Mouse (Mus musculus) MN1 (cell line): Measurements from ENCODE around the gene Ctc1.
A peak's percentile ranks its signal among the peaks of the same experiment; 100 is the strongest.

Experiments used
- DNase-seq: peaks from one replicate; pipeline ENCODE4 v3.0.0-alpha.2; 2016; ENCODE audit warnings: low spot score

The Ctc1 gene

GRCm38 (mm10) chr11:69050748-69051147, 35.0 kb downstream of the Ctc1 start:
- DNase-seq, result no peak

- DNase-seq, result no peak
Observed at GRCm38 (mm10) chr11:69051771-69052170, 36.1 kb downstream of the Ctc1 start.

DNA sequence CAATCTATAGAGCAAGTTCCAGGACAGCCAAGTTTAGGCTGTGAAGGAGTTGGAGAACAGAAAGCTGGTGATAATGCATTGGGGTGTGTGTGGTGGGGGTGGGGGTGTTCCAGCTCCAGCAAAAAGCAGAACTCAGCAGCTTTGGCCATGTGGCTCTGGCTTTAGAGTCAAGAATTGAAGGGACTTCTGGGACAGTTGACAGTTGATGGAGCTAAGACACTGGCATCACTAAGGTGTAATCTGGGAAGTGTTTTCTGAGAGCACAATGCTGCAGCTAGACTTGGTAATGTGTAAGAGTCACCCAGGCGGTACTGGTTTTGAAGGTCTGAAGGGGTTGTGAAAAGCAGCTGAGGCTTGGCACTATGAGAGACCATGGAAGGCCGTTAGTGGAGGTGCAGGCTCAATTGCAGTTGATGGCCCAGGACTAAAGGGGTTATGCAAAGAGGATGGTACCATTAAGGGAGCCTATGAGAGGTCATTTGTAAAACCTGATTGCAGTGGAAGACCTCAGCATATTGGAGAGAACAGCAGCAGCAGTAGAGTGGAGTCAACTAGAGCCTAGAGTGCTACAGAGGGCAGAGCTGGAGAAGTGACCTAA, 37.2 kb downstream of the Ctc1 start:
- DNase-seq, result no peak

DNA sequence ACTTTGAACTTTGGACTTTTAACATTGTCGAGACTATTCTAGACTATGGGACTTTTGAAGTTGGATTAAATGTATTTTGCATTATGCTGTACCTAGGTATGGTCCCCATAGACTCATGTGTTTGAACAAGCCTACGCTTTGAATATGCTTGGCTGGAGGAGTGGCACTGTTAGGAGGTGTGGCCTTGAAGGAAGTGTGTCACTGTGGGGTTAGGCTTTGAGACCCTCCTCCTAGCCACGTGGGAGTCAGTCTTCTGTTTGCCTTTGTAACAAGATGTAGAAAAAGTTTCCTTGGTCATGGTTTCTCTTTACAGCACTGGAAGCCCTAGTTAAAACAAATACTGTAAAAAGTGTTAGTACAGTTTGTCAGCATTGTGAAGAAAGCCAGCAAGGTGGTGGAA, 38.1 kb downstream of the Ctc1 start:
- no peak for DNase-seq

DNA sequence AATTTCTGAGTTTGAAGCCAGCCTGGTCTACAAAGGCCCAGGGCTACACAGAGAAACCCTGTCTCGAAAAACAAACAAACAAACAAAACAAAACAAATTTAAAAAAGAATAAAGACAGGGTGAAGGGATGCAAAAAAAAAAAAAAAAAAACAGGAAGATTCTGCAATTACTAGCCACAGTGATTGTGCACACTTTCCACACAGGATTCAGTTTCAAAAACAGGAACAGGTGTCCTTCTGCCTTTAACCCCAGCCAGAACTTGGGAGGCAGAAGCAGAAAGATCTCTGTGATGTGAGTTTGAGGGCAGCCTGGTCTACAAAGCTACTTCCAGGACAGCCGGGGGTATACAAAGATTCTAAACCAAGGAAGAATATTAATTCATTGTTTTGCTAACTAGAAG, 42.6 kb downstream of the Ctc1 start:
- DNase-seq, result no peak

DNA sequence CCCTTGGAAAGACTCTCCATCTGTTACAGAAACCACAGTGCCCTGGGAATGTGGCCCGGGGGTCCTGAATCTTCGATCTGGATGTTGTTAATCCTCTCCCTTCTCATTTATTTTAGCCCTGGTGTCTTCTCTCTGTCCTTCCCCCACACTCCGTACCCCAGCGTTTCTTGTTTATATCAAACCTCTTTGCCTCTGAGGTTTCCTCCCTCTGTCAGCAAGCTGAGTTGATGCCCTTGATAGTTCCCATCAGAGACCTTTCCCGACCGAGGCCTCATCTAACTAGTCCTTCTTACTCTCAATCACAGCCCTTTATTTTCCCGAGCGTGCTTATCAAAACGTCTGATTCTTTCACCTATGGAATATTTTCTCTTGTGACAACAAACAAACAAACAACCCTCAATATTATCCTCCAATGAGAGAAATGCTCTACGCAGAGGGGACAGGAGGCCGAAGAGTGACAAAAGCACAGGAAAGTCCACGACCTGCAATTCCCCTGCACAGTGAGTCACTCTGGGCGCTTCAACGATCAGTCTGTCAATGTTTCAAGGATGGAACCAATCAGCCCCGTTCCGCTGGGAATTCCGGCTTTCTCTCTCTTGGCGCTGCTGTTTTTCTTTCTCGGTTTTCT, 43.1 kb downstream of the Ctc1 start:
- no peak for DNase-seq

DNA sequence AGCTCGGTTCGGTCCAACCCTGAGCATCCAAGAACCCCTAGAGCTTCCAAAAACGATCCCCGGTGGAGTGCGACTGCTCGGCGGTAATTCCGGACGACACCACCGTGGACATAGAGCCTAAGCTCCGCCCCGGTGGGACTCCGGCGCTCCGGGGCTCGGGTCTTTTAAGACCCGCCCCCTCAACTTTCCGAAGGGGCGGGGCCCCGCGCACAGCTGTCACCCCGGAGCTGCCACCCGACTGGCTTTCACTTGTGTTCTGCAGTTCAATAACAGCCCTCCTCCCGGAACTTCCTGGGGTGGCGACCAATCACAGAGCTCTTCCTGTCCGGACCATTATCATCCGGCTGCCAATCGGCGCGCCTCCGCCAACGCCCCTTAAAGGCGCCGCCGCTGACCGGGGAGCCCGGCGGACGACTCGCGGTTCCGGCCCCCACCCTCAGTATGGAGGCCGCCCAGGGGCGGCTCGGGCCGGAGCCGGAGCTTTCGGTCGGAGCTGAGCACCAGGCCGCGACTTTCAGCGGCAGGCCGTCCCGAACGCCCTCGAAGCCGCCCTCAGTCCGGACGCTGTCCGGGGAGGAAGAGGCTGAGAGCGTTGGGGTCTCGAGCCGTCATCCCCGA, 43.8 kb downstream of the Ctc1 start, which contains the start of gene Borcs6:
TSS of gene Borcs6 (plus strand) at position 361 of the 618 bp plus-strand sequence.
- peak; percentile 97 for DNase-seq

GRCm38 (mm10) chr11:69059975-69060411, 44.3 kb downstream of the Ctc1 start:
- peak; percentile 58 for DNase-seq

DNA sequence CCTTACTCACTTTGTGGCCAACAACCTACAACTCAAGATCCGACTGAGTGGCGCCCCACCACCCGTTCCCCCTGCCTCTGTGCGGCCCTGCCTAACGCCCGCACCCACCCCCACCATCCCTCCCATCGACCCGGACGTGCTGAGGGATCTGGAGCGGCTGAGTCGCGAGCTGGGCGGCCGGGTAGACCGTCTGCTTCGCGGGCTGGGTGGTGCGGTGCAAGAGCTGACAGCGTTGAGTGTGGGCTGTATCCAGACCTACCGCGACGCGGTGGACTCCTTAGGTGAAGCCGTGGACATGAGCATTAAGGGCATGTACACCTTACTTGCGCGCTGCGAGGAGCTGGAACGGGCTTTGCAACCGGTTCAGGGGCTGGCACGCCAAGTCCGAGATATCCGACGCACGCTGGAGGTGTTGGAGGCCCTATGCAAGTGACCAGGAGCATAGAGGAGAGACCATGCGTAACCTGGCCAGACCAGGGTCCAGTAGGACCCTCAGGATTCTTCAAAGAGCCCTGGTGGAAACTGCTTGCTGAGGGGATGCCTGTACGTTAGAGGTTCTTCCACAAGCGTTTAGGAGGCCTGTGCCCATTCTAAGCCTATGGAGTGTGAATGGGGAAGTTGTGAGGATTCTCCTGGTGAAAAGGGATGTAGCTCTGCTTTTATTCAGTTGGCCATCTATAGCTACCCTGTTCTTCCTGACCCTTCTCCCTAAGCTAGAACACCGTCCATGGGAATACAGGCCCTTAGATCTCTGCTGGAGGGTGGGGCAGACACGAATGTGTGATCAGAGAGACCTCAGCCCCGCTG, 44.9 kb downstream of the Ctc1 start:
- DNase-seq, result peak; percentile 53

GRCm38 (mm10) chr11:69061255-69061912, 45.7 kb downstream of the Ctc1 start:
- DNase-seq, result no peak

DNA sequence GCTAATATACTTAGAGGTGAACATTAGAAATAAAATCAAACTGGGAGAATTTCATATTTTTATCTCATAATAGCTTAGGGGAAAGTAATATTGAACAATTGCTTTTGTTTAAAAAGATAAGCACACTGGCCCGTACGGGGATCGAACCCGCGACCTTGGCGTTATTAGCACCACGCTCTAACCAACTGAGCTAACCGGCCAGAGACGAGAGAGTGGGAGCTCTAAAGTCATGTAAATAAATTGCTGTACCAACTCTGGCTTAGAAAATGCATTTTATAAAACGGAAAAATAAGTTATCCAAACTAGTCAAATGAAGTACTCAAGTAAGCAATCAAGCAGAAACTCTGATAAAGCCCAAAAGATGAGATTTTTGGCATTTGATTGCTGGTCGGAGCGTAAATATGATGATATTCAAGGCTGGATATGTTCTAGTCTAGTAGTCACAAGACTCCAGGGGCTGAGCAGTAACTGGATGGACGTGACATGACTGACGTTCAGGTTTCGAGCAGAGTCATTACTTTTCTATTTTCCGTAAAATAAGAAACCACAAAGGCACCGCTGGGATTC, 46.6 kb downstream of the Ctc1 start:
- peak; percentile 79 for DNase-seq

- DNase-seq, result peak; percentile 94
Observed at GRCm38 (mm10) chr11:69062761-69063224, 47.1 kb downstream of the Ctc1 start.

DNA sequence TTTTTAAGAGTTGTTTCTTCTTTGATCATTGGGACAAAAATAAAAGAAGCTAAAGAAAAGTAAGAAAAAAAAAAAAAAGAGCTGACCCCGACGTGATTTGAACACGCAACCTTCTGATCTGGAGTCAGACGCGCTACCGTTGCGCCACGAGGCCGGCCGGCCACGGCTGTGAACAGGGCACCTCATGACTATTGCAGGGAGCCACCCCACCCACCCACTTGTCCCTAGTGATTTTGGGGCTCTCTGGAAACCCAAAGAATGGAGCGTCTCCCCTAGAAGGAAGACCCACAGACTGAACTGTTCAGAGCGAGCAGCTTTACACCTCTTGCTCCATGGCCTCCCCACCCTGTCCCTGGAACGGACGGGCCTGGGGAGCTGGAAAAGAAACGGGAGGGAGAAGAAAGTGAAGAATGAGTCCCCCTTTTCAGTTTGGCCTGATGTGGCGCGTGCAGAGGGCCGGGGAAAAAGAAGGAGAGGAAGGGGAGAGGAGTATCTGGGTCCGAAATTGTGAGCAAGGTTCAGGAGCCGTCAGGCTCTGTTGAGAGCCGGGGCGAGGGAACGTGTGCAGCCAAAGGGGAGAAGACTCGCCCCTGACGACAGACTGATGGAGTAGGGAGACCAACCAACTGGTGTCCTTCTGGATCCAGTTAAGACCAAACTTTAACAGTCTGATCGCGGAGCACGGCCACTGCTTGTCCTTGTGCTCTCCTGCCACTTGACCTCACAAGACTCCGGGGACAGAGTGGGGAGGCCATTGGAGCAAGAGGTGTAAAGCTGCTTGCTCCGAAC, 47.9 kb downstream of the Ctc1 start:
- DNase-seq, result peak; percentile 73

DNA sequence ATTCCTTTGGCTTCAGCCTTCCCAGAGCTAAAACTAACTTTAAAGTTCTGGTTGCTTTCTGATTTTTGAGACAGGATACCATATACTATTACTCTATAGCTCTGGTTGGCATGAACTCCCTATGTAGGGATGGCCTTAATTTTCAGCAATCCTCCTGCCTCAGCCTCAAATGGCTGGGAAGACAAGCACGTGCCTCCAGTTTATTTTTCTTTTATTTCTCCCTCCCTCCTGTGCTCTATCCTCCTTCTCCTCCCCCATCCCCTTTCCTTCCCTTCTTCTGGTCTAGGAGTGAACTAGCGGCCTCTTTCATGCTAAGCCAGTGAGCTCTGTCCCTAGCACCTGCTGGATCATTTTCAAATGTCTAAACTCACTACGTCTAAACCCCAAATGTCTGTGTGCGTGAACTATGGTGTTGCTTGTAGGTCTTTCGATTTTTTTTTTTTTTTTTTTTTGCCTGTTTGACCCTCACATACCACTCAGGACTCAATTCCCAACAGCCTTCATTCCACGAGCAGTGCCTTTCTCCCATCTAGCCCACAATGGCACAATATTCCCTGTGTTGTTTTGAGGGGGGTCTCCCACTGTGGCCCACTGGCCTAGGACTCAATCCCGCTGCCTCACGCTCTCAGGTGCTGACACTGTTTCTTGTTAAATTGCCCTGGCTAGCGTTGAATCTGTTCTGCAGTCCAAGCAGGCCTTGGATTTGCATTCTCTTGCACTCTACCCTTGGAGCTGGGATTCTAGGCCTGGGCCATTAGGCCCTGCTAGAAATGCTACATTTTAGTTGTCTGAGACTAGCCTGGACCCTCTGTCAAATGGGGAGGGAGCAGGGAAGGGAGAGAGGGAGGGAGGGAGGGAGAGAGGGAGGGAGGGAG, 48.8 kb downstream of the Ctc1 start:
- no peak for DNase-seq

DNA sequence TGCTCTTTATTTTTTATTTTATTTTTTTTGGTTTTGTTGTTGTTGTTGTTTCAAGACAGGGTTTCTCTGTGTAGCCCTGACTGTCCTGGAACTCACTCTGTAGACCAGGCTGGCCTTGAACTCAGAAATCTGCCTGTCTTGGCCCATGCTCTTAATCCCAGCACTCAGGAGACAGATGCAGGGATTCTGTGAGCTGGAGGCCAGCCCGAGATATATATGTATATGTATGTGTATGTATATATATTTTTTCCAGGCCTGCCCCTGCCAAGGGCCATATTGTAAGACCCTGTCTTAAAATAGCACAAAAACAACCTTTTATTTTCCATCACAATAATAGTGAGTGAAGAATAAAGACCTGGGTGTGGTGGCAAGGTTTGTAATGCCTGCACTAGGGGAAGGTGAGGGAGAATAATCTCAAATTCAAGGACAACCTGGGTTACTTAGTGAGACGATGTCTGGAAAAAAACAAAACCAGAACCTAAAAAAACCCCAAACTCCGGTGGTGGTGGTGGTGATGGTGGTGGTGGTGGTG, 49.7 kb downstream of the Ctc1 start:
- DNase-seq, result no peak

DNA sequence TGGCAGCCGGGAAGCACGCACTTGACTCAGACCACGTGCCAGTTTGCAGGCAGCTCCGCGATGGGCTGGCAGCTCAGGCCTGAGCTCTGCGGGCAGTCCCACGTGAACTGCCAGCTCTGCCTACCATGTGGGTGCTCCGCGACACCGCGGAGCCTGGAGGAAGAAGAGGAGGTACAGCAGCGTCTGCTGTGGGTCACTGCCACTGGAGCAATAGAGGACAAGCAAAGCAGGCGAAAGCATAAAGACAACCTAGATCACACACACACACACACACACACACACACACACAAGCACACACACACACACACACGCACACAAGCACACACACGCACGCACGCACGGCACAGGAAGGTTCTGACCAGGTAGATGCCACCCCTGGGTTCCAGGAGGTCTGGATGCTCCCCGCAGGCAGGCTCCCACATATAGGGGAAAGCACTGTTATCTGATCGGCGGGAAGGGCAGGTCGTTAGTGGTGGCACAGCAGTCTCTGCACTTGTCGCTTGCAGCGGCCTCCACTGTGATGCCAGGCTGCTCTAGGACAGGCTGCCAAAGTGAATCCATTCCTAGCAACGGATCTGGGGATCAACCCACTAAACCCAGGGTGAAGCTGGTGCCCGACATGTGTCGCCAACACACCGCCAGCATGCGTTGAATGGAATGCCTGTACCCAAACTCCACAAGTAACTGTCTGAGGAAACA, 50.6 kb downstream of the Ctc1 start:
- peak; percentile 72 for DNase-seq

DNA sequence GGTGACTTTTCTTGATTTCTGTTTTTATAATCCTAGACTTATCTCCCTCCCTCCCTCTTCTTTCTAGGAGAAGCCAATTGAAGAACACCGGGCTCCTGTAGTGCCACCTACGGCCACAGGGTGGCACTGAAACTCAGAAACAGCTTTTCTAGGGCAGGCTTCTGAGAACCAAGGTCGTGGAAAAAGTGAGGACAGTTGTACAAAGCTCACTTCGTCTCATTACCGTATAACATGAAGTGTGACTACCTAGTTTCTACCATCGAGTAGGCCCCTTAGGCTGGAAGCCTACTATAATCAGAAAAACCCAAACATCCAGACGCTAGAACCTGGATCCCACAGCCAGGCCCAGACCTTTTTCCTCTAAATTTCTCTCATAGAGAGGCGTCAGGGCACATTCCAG, 51.2 kb downstream of the Ctc1 start:
- DNase-seq, result peak; percentile 90

- peak; percentile 43 for DNase-seq
Observed at GRCm38 (mm10) chr11:69067601-69068000, 51.9 kb downstream of the Ctc1 start.

- DNase-seq, result no peak
Observed at GRCm38 (mm10) chr11:69070093-69070492, 54.4 kb downstream of the Ctc1 start.
